Mouse (Mus musculus) monocyte, adult 2 months (primary cell): ENCODE data around the gene Themis3.

Source experiments
- DNase-seq, 2 experiments: peaks; one replicate each; pipeline ENCODE4 v3.0.0; 2022; ENCODE audit warnings: low spot score in 2 of 2, low read depth in 1 of 2

Gene Themis3

GRCm38 (mm10) chr17:66594435-66594834, at the start of gene Themis3:
Gene Themis3, minus strand, starts transcription at chr17:66594621.
- DNase-seq, result no peak

- no peak for DNase-seq
Observed at GRCm38 (mm10) chr17:66637951-66638722, 43.7 kb upstream of the Themis3 start.

GRCm38 (mm10) chr17:66619996-66620656, 25.7 kb upstream of the Themis3 start:
- no peak for DNase-seq

GRCm38 (mm10) chr17:66619255-66619826, 24.9 kb upstream of the Themis3 start:
- DNase-seq, result no peak

GRCm38 (mm10) chr17:66610032-66610431, 15.6 kb upstream of the Themis3 start:
- DNase-seq, result no peak

GRCm38 (mm10) chr17:66604931-66605330, 10.5 kb upstream of the Themis3 start:
- DNase-seq, result no peak

- DNase-seq, result no peak
Observed at GRCm38 (mm10) chr17:66601171-66601570, 6.8 kb upstream of the Themis3 start.

GRCm38 (mm10) chr17:66595867-66596266, 1.4 kb upstream of the Themis3 start:
- no peak for DNase-seq

- DNase-seq, result no peak
Observed at GRCm38 (mm10) chr17:66595256-66595655, 835 bp upstream of the Themis3 start.

- DNase-seq, result no peak
Observed at GRCm38 (mm10) chr17:66590353-66591075, 3.9 kb downstream of the Themis3 start.

- DNase-seq, result no peak
Observed at GRCm38 (mm10) chr17:66589864-66590263, 4.6 kb downstream of the Themis3 start.

GRCm38 (mm10) chr17:66586741-66587140, 7.7 kb downstream of the Themis3 start:
- no peak for DNase-seq

GRCm38 (mm10) chr17:66586078-66586477, 8.3 kb downstream of the Themis3 start:
- no peak for DNase-seq

- no peak for DNase-seq
Observed at GRCm38 (mm10) chr17:66580990-66581389, 13.4 kb downstream of the Themis3 start.

- DNase-seq, result no peak
Observed at GRCm38 (mm10) chr17:66578007-66578406, 16.4 kb downstream of the Themis3 start.

GRCm38 (mm10) chr17:66577507-66577906, 16.9 kb downstream of the Themis3 start:
- DNase-seq, result no peak

- DNase-seq, result no peak
Observed at GRCm38 (mm10) chr17:66572677-66573060, 21.8 kb downstream of the Themis3 start.

- no peak for DNase-seq
Observed at GRCm38 (mm10) chr17:66571860-66572676, 22.4 kb downstream of the Themis3 start.

- no peak for DNase-seq
Observed at GRCm38 (mm10) chr17:66564213-66564612, 30.2 kb downstream of the Themis3 start.

- DNase-seq, result no peak
Observed at GRCm38 (mm10) chr17:66563551-66563950, 30.9 kb downstream of the Themis3 start.

GRCm38 (mm10) chr17:66561380-66561779, 33.0 kb downstream of the Themis3 start:
- no peak for DNase-seq
